Mouse (Mus musculus): ENCODE measurements around the gene Cyp4a14.

GRCm38 (mm10) chr4:115452304-115452703 is 43.6 kb downstream of the Cyp4a14 start, which contains the start of gene Cyp4a30b:
- TF ChIP-seq CTCF (IDR thresholded peaks at IDR 0.05; ENCODE audit: low read depth) (no peak), EP300 (IDR thresholded peaks at IDR 0.05; ENCODE audit: low read depth) (no peak)

Measured in liver, postnatal 0 days (tissue).